ENCODE assay signal across 10 mouse cellular contexts in genomic region chr3:30448624-30449023, GRCm38 (mm10).
DNase-seq lines count a peak whose midpoint lies in the region; ATAC-seq and TF ChIP-seq lines count a peak whose summit lies in the region.
"Had no signal": no experiment of that assay in that cellular context is flagged by ENCODE, and none has a peak within 500 bp of the region (broad histone marks: within the 10 kb centered on the region; RNA-seq: fewer than 3 reads in every experiment).

No protein-coding gene starts in this region.

- no peak for ATAC-seq in forebrain, postnatal 0 days
- ATAC-seq in forebrain, embryonic 14.5 days: no peak
- no peak for ATAC-seq in kidney, embryonic 16.5 days (ENCODE audit: low FRiP score, low TSS enrichment)
- ATAC-seq: intestine, embryonic 16.5 days had no signal

- no peak overlapping the region for H3K27ac ChIP-seq in forebrain, postnatal 0 days (ENCODE audit: low read depth, low read length)
- H3K27ac ChIP-seq in forebrain, embryonic 14.5 days (ENCODE audit: low read depth, low read length): no peak overlapping the region
- no peak overlapping the region for H3K27ac ChIP-seq in kidney, embryonic 16.5 days (ENCODE audit: low read length)
- H3K27ac ChIP-seq in thymus, adult 2 months (ENCODE audit: control insufficient read depth, insufficient read depth, low read length): no peak overlapping the region

- no peaks in the 10 kb centered on the region for H3K9me3 ChIP-seq in forebrain, postnatal 0 days (ENCODE audit: low read length)
- no peaks in the 10 kb centered on the region for H3K9me3 ChIP-seq in forebrain, embryonic 14.5 days (replicated peaks; ENCODE audit: control insufficient read depth, low read length)
- no peaks in the 10 kb centered on the region for H3K9me3 ChIP-seq in kidney, embryonic 16.5 days (ENCODE audit: low read length)

- H3K4me1 ChIP-seq in forebrain, postnatal 0 days (ENCODE audit: insufficient read depth): no peaks in the 10 kb centered on the region
- no peaks in the 10 kb centered on the region for H3K4me1 ChIP-seq in forebrain, embryonic 14.5 days (ENCODE audit: control insufficient read depth, insufficient read depth, low read length)
- H3K4me1 ChIP-seq in kidney, embryonic 16.5 days (ENCODE audit: insufficient read depth, low read length): peaks cover 20% of the 10 kb centered on the region
- H3K4me1 ChIP-seq in thymus, adult 2 months (replicated peaks; ENCODE audit: control insufficient read depth, insufficient read depth, low read length): no peaks in the 10 kb centered on the region

- H3K4me3 ChIP-seq in forebrain, postnatal 0 days (ENCODE audit: low read depth, low read length): no peak overlapping the region
- no peak overlapping the region for H3K4me3 ChIP-seq in forebrain, embryonic 14.5 days (ENCODE audit: low read depth, low read length)
- H3K4me3 ChIP-seq in kidney, embryonic 16.5 days (ENCODE audit: low read length): no peak overlapping the region
- no peak overlapping the region for H3K4me3 ChIP-seq in thymus, adult 2 months (ENCODE audit: control insufficient read depth, insufficient read depth, low read length)

- no peaks in the 10 kb centered on the region for H3K36me3 ChIP-seq in forebrain, postnatal 0 days (ENCODE audit: insufficient read depth)
- H3K36me3 ChIP-seq in forebrain, embryonic 14.5 days (ENCODE audit: control insufficient read depth, insufficient read depth, low read length): no peaks in the 10 kb centered on the region
- no peaks in the 10 kb centered on the region for H3K36me3 ChIP-seq in kidney, embryonic 16.5 days (ENCODE audit: insufficient read depth, low read length)
- no peaks in the 10 kb centered on the region for H3K36me3 ChIP-seq in thymus, adult 2 months (ENCODE audit: control insufficient read depth, insufficient read depth, low read length)

- peak; percentile 27; the same call in 1 of the 2 replicates for TF ChIP-seq CTCF in forebrain, postnatal 0 days (IDR thresholded peaks at IDR 0.05; ENCODE audit: low read depth)
- TF ChIP-seq CTCF in thymus, adult 2 months (IDR thresholded peaks at IDR 0.05; ENCODE audit: borderline replicate concordance, control insufficient read depth, extremely low read depth, insufficient read depth, low read length, poor library complexity): no peak

- no peak overlapping the region for H3K9ac ChIP-seq in forebrain, postnatal 0 days
- no peak overlapping the region for H3K9ac ChIP-seq in forebrain, embryonic 14.5 days (ENCODE audit: low read length)
- no peak overlapping the region for H3K9ac ChIP-seq in kidney, embryonic 16.5 days (replicated peaks; ENCODE audit: low read length)

- no peak for DNase-seq in forebrain, postnatal 0 days
- no peak for DNase-seq in forebrain, embryonic 14.5 days (ENCODE audit: low spot score)
- DNase-seq in kidney, postnatal 14 days: peak; percentile 27
- peak; percentile 25 for DNase-seq in NIH3T3 (ENCODE audit: low read depth)
- peak; percentile 58 for DNase-seq in lung, postnatal 10 days
- no peak for DNase-seq in right cerebral cortex, adult 2 months (ENCODE audit: low spot score in 2 of 2)
- no peak for DNase-seq in thymus, adult 2 months
- DNase-seq: cerebellum, adult 9-11 months had no signal

- 78% methylated on average over 1 of the region's 1 CpGs for WGBS in forebrain, postnatal 0 days
- WGBS in forebrain, embryonic 14.5 days: 82% methylated on average over 1 of the region's 1 CpGs
- 94% methylated on average over 1 of the region's 1 CpGs for whole genome bisulfite sequencing in kidney, embryonic 16.5 days
- WGBS in thymus, adult 2 months: 95% methylated on average over 1 of the region's 1 CpGs

- no peaks in the 10 kb centered on the region for H3K27me3 ChIP-seq in forebrain, postnatal 0 days (ENCODE audit: insufficient read depth, low read length)
- H3K27me3 ChIP-seq in forebrain, embryonic 14.5 days (replicated peaks; ENCODE audit: control insufficient read depth, insufficient read depth, low read length): no peaks in the 10 kb centered on the region
- H3K27me3 ChIP-seq in kidney, embryonic 16.5 days (ENCODE audit: insufficient read depth, low read length): no peaks in the 10 kb centered on the region; the same call in 1 of the 2 replicates
- no peaks in the 10 kb centered on the region for H3K27me3 ChIP-seq in thymus, adult 2 months (ENCODE audit: control insufficient read depth, insufficient read depth, low read length)

- no peak overlapping the region for H3K4me2 ChIP-seq in forebrain, postnatal 0 days (ENCODE audit: low read depth)
- no peak overlapping the region for H3K4me2 ChIP-seq in forebrain, embryonic 14.5 days (ENCODE audit: low read length)
- H3K4me2 ChIP-seq in kidney, embryonic 16.5 days (replicated peaks; ENCODE audit: low read depth, low read length): no peak overlapping the region

- no peak for TF ChIP-seq POLR2A in thymus, adult 2 months (IDR thresholded peaks at IDR 0.05; ENCODE audit: control insufficient read depth, extremely low read depth, insufficient read depth, low read length, poor library complexity)

Comparison
In these comparisons a context has a peak if more than half of its experiments do, and no peak if none do; other contexts are left out.
1. DNase-seq: peak in kidney, postnatal 14 days (single experiment), NIH3T3 (single experiment) and lung, postnatal 10 days (single experiment); none in forebrain, postnatal 0 days (single experiment), forebrain, embryonic 14.5 days (single experiment), right cerebral cortex, adult 2 months (0 of 2) and thymus, adult 2 months (single experiment).